Mouse (Mus musculus) spleen, adult 2 months (tissue): Measurements from ENCODE around the gene Krt78.

Experiments
- CTCF ChIP-seq: fragments of 200-500 bp; IDR thresholded peaks from 2 replicates; pipeline ENCODE4 v1.5.1; 2011; ENCODE audit warnings: mild to moderate bottlenecking, inconsistent platforms; ENCODE audit not compliant: insufficient read depth, insufficient read length, insufficient replicate concordance; ENCODE audit errors: extremely low read depth
- POLR2A ChIP-seq: fragments of 200-500 bp; IDR thresholded peaks from 2 replicates; pipeline ENCODE4 v1.6.1; 2011; ENCODE audit warnings: low read depth, low read length, inconsistent platforms

- TF ChIP-seq POLR2A (no peak), CTCF (no peak)
Measured at GRCm38 (mm10) chr15:101927340-101928080, 26.6 kb downstream of the Krt78 start.
